Mouse (Mus musculus) MEL (cell line): Measurements from ENCODE around the gene Epb41l4b. TPM values are rescaled to one million over a fixed set of nuclear protein-coding genes. Genes with fewer than 3 reads are reported as not detected.

Source experiments
- DNase-seq: peaks from one replicate; pipeline ENCODE4 v3.0.0; 2011; ENCODE audit warnings: low read depth, low spot score
- H3K27ac ChIP-seq: 2 replicates; pipeline ENCODE4 v1.5.1; 2012; ENCODE audit warnings: low read depth, mild to moderate bottlenecking, control low read depth, low read length, moderate library complexity; ENCODE audit not compliant: control insufficient read depth
- H3K27me3 ChIP-seq, 2 experiments: fragments of 150-350 bp in 1 of 2; sonication (generic) in 1 of 2; 2 replicates each; pipeline ENCODE4 v1.6.1; 2012; ENCODE audit warnings: low read length in 2 of 2, mild to moderate bottlenecking in 2 of 2, improper control_type of control experiment in 1 of 2, moderate library complexity in 1 of 2; ENCODE audit not compliant: insufficient read depth in 2 of 2, control insufficient read depth in 1 of 2
- H3K36me3 ChIP-seq, 2 experiments: 2 replicates each; pipeline ENCODE4 v1.6.1; 2012 to 2014; ENCODE audit warnings: low read length in 2 of 2, improper control_type of control experiment in 1 of 2, inconsistent platforms in 1 of 2, mild to moderate bottlenecking in 1 of 2; ENCODE audit not compliant: insufficient read depth in 2 of 2, control insufficient read depth in 1 of 2
- H3K4me1 ChIP-seq, 2 experiments: fragments of 150-350 bp in 1 of 2; sonication (generic) in 1 of 2; 2 replicates each; pipeline ENCODE4 v1.6.1; 2012; ENCODE audit warnings: low read length in 2 of 2, improper control_type of control experiment in 1 of 2, mild to moderate bottlenecking in 1 of 2; ENCODE audit not compliant: insufficient read depth in 2 of 2, control insufficient read depth in 1 of 2
- H3K4me3 ChIP-seq, 2 experiments: fragments of 150-350 bp in 1 of 2; sonication (generic) in 1 of 2; 2 replicates each; pipeline ENCODE4 v1.5.1; 2012; ENCODE audit warnings: low read depth in 2 of 2, low read length in 2 of 2, mild to moderate bottlenecking in 2 of 2, moderate library complexity in 2 of 2, control low read depth in 1 of 2, improper control_type of control experiment in 1 of 2; ENCODE audit not compliant: control insufficient read depth in 1 of 2, insufficient read depth in 1 of 2
- H3K79me2 ChIP-seq: 2 replicates; pipeline ENCODE4 v1.6.1; 2012; ENCODE audit warnings: mild to moderate bottlenecking, low read length, moderate library complexity; ENCODE audit not compliant: control insufficient read depth, poor library complexity, insufficient read depth
- H3K9ac ChIP-seq: 2 replicates; pipeline ENCODE4 v1.6.1; 2012; ENCODE audit warnings: low read depth, mild to moderate bottlenecking, control low read depth, low read length, moderate library complexity; ENCODE audit not compliant: control insufficient read depth, poor library complexity, severe bottlenecking
- H3K9me3 ChIP-seq: fragments of 150-350 bp; sonication (generic); replicated peaks from 2 replicates; pipeline ENCODE4 v1.6.1; 2012; ENCODE audit warnings: mild to moderate bottlenecking, low read length, improper control_type of control experiment, moderate library complexity; ENCODE audit not compliant: insufficient read depth
- BHLHE40 ChIP-seq: IDR thresholded peaks from 2 replicates; pipeline ENCODE4 v1.6.1; 2012; ENCODE audit warnings: low read depth, mild to moderate bottlenecking, inconsistent platforms, low read length, improper control_type of control experiment, borderline replicate concordance
- CTCF ChIP-seq, 3 experiments: IDR thresholded peaks in 2 of 3; conservative IDR thresholded peaks in 1 of 3; 2 replicates each; pipeline ENCODE4 v1.5.1; 2011 to 2012; ENCODE audit warnings: low read length in 3 of 3, low read depth in 2 of 3, mild to moderate bottlenecking in 2 of 3, improper control_type of control experiment in 1 of 3, inconsistent platforms in 1 of 3, mixed read lengths in 1 of 3, moderate library complexity in 1 of 3; ENCODE audit not compliant: control insufficient read depth in 1 of 3, insufficient read depth in 1 of 3, poor library complexity in 1 of 3, severe bottlenecking in 1 of 3
- GATA1 ChIP-seq: IDR thresholded peaks from 2 replicates; pipeline ENCODE4 v1.6.1; 2011; ENCODE audit warnings: low read depth, low read length, improper control_type of control experiment
- HCFC1 ChIP-seq: IDR thresholded peaks from 2 replicates; pipeline ENCODE4 v1.6.1; 2012; ENCODE audit warnings: low read depth, mild to moderate bottlenecking, inconsistent platforms, low read length, improper control_type of control experiment, moderate library complexity
- JUND ChIP-seq: IDR thresholded peaks from 2 replicates; pipeline ENCODE4 v1.6.1; 2011; ENCODE audit warnings: low read depth, mild to moderate bottlenecking, improper control_type of control experiment, low read length
- MAFK ChIP-seq: IDR thresholded peaks from 2 replicates; pipeline ENCODE4 v1.6.1; 2011; ENCODE audit warnings: low read depth, mild to moderate bottlenecking, low read length, improper control_type of control experiment, borderline replicate concordance
- MAX ChIP-seq: IDR thresholded peaks from 2 replicates; pipeline ENCODE4 v1.6.1; 2011; ENCODE audit warnings: low read length, improper control_type of control experiment
- MAZ ChIP-seq: IDR thresholded peaks from 2 replicates; pipeline ENCODE4 v1.6.1; 2012; ENCODE audit warnings: low read depth, mild to moderate bottlenecking, inconsistent platforms, low read length, improper control_type of control experiment
- MEF2A ChIP-seq: IDR thresholded peaks from 2 replicates; pipeline ENCODE4 v1.6.1; 2014; ENCODE audit warnings: low read depth, mild to moderate bottlenecking, inconsistent platforms, low read length, improper control_type of control experiment; ENCODE audit not compliant: poor library complexity, insufficient replicate concordance, severe bottlenecking; ENCODE audit errors: extremely low read depth
- MXI1 ChIP-seq: IDR thresholded peaks from 2 replicates; pipeline ENCODE4 v1.6.1; 2011; ENCODE audit warnings: mild to moderate bottlenecking, low read depth, low read length, improper control_type of control experiment
- POLR2AphosphoS2 ChIP-seq: IDR thresholded peaks from 2 replicates; pipeline ENCODE4 v1.6.1; 2011; ENCODE audit warnings: low read length, improper control_type of control experiment
- TBP ChIP-seq: IDR thresholded peaks from 2 replicates; pipeline ENCODE4 v1.8.0; 2011; ENCODE audit warnings: low read depth, low read length, improper control_type of control experiment
- ZC3H11A ChIP-seq: IDR thresholded peaks from 2 replicates; pipeline ENCODE4 v1.6.1; 2012; ENCODE audit warnings: low read depth, mild to moderate bottlenecking, inconsistent platforms, low read length, improper control_type of control experiment
- ZNF384 ChIP-seq: IDR thresholded peaks from 2 replicates; pipeline ENCODE4 v1.6.1; 2012; ENCODE audit warnings: low read depth, mild to moderate bottlenecking, inconsistent platforms, low read length, improper control_type of control experiment
- polyA plus RNA-seq, 2 experiments: library from polyadenylated mRNA; stranded (reverse) in 1 of 2; unstranded in 1 of 2; fragments of >175 nt in 1 of 2; fragments of >200 nt in 1 of 2; gene quantifications; 2 replicates each; pipeline versions ENCODE4 v1.2.1 to v1.2.4; 2012; ENCODE audit warnings: low replicate concordance in 2 of 2, low read depth in 1 of 2; ENCODE audit not compliant: insufficient read length in 2 of 2, insufficient read depth in 1 of 2, missing spikeins in 1 of 2
- total RNA-seq: library from RNA; depleted of rRNA; stranded (reverse); fragments of 300-350 nt; gene quantifications from 2 replicates; pipeline ENCODE4 v1.2.3, GENCODE M21; 2012

Epb41l4b gene
- total and polyA plus RNA-seq, 3 experiments, result not detected

DNA sequence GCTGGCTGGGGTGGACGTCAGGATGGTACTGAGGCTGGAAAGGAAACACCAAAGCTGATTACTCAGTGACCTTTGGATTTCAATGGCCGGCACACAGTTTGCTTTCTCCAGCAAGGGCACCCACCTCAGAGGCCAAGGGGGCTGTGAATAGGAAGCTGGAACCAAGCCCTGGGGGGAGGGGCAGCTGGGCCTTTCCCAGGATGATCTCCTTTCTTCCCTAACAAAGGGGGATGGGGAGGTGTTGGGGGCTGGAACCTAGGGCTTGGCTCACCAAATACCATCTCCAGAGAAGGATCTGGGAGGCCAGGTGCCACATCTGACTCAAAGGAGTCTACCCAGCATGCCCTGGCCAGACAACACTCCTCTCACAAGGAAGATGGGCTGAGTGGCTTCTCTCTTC is 78.4 kb downstream of the Epb41l4b start (continued):
- TF ChIP-seq TBP (no peak), MEF2A (no peak)

GRCm38 (mm10) chr4:57060319-57060831 is 82.9 kb downstream of the Epb41l4b start:
- H3K4me3 ChIP-seq, result no peak overlapping the region
- H3K36me3 ChIP-seq, result peaks cover 0 to 17% of the 10 kb centered on the region in 2 experiments; a peak in 2 of 4 replicates
- no peak overlapping the region for H3K9ac ChIP-seq
- H3K27ac ChIP-seq, result no peak overlapping the region
- no peaks in the 10 kb centered on the region; a peak in 1 of 4 replicates for H3K27me3 ChIP-seq
- H3K9me3 ChIP-seq, result no peaks in the 10 kb centered on the region
- H3K4me1 ChIP-seq, result peaks cover 6 to 20% of the 10 kb centered on the region in 2 experiments
- TF ChIP-seq MAZ (no peak), MAFK (no peak), JUND (no peak), MAX (no peak), ZNF384 (no peak), CTCF (IDR thresholded peaks at IDR 0.05 in 2 of 3, conservative IDR thresholded peaks at IDR 0.05 in 1 of 3; ENCODE audit: control insufficient read depth in 1 of 3, insufficient read depth in 1 of 3, low read depth in 2 of 3, low read length in 3 of 3, poor library complexity in 1 of 3, severe bottlenecking in 1 of 3) (no peak), POLR2AphosphoS2 (no peak)
- DNase-seq, result no peak
- H3K79me2 ChIP-seq, result no peaks in the 10 kb centered on the region

- Histone ChIP-seq H3K9ac (no peak overlapping the region), H3K27ac (no peak overlapping the region), H3K4me3 (no peak overlapping the region), H3K36me3 (peaks cover 0 to 23% of the 10 kb centered on the region in 2 experiments; a peak in 2 of 4 replicates), H3K4me1 (peaks cover 6 to 21% of the 10 kb centered on the region in 2 experiments), H3K9me3 (no peaks in the 10 kb centered on the region), H3K27me3 (no peaks in the 10 kb centered on the region; a peak in 1 of 4 replicates), H3K79me2 (no peaks in the 10 kb centered on the region)
- TF ChIP-seq BHLHE40, result no peak
- no peak for TF ChIP-seq HCFC1
- no peak for TF ChIP-seq ZC3H11A
- DNase-seq, result no peak
These were observed 84.6 kb downstream of the Epb41l4b start for GRCm38 (mm10) chr4:57058623-57059022.

DNA sequence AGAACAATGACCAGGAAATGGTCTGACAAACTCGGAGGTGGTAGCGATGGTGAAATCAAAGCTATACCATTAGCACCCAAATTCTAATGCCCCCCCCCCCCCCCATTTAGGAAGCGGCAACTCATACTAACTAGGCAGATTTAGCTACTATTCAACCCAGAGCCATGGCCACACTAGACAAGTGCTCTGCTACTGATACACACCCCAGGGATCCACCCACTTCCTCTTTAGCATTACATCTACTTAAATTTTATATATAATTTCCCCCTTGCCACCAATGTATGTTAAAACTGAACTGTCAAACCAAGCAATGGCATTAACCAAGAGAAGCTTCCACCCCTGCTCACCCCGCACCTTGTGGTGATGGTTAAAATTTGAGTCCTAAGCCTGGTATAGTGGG is 85.6 kb downstream of the Epb41l4b start:
- TF ChIP-seq GATA1 (0 out of 2 replicates have a peak, but pooled peaks have one; percentile 4), MXI1 (no peak), ZC3H11A (no peak)
- TF ChIP-seq, all 39 proteins: peak for 1
- Histone ChIP-seq H3K9ac (no peak overlapping the region), H3K27me3 (no peaks in the 10 kb centered on the region), H3K9me3 (no peaks in the 10 kb centered on the region), H3K79me2 (no peaks in the 10 kb centered on the region), H3K4me1 (peaks cover 6 to 21% of the 10 kb centered on the region in 2 experiments), H3K27ac (no peak overlapping the region), H3K36me3 (peaks cover 0 to 23% of the 10 kb centered on the region in 2 experiments; a peak in 2 of 4 replicates), H3K4me3 (no peak overlapping the region)
- DNase-seq, result peak; percentile 70
